Mouse (Mus musculus) frontal cortex, postnatal 10 days (tissue): Measurements from ENCODE around the gene Fry.

Source experiments
- DNase-seq, 2 experiments: peaks; one replicate each; pipeline ENCODE4 v3.0.0; 2022; ENCODE audit warnings: low spot score in 2 of 2, mixed read lengths in 1 of 2

Gene Fry

GRCm38 (mm10) chr5:150220333-150220732 is 101.9 kb downstream of the Fry start:
- DNase-seq: no peak

GRCm38 (mm10) chr5:150221806-150222205 is 103.4 kb downstream of the Fry start:
- DNase-seq: no peak

- no peak for DNase-seq
Observed at GRCm38 (mm10) chr5:150223546-150224239, 105.2 kb downstream of the Fry start.

GRCm38 (mm10) chr5:150229086-150229485 is 110.6 kb downstream of the Fry start:
- DNase-seq: no peak

- DNase-seq: no peak
Observed at GRCm38 (mm10) chr5:150229776-150230175, 111.3 kb downstream of the Fry start.

GRCm38 (mm10) chr5:150232159-150233150 is 114.0 kb downstream of the Fry start:
- no peak for DNase-seq

- DNase-seq: peak; percentile 50 to 72
Observed at GRCm38 (mm10) chr5:150233154-150233886, 114.9 kb downstream of the Fry start.

GRCm38 (mm10) chr5:150235931-150236330 is 117.5 kb downstream of the Fry start:
- no peak for DNase-seq

GRCm38 (mm10) chr5:150236597-150236996 is 118.2 kb downstream of the Fry start:
- no peak for DNase-seq

- DNase-seq: no peak
Observed at GRCm38 (mm10) chr5:150241638-150242037, 123.2 kb downstream of the Fry start.

- no peak for DNase-seq
Observed at GRCm38 (mm10) chr5:150246737-150247136, 128.3 kb downstream of the Fry start.

- DNase-seq: no peak
Observed at GRCm38 (mm10) chr5:150257764-150258163, 139.3 kb downstream of the Fry start.

- DNase-seq: peak; percentile 75 to 80
Observed at GRCm38 (mm10) chr5:150259191-150260053, 141.0 kb downstream of the Fry start.

- no peak for DNase-seq
Observed at GRCm38 (mm10) chr5:150260054-150260386, 141.6 kb downstream of the Fry start.

- no peak for DNase-seq
Observed at GRCm38 (mm10) chr5:150261361-150261760, 142.9 kb downstream of the Fry start.

GRCm38 (mm10) chr5:150262046-150262716 is 143.7 kb downstream of the Fry start:
- no peak for DNase-seq

GRCm38 (mm10) chr5:150262717-150263103 is 144.3 kb downstream of the Fry start:
- no peak for DNase-seq

- no peak for DNase-seq
Observed at GRCm38 (mm10) chr5:150263162-150263561, 144.7 kb downstream of the Fry start.

- no peak for DNase-seq
Observed at GRCm38 (mm10) chr5:150263656-150264055, 145.2 kb downstream of the Fry start.

- DNase-seq: no peak
Observed at GRCm38 (mm10) chr5:150265005-150265404, 146.6 kb downstream of the Fry start.

- no peak for DNase-seq
Observed at GRCm38 (mm10) chr5:150265953-150266352, 147.5 kb downstream of the Fry start.
